Mouse (Mus musculus) lung, postnatal 25 days (tissue): ENCODE results near the gene Pqlc2.

Experiments used
- DNase-seq: peaks from one replicate; pipeline ENCODE4 v3.0.0; 2022; ENCODE audit warnings: low spot score

The Pqlc2 gene

DNA sequence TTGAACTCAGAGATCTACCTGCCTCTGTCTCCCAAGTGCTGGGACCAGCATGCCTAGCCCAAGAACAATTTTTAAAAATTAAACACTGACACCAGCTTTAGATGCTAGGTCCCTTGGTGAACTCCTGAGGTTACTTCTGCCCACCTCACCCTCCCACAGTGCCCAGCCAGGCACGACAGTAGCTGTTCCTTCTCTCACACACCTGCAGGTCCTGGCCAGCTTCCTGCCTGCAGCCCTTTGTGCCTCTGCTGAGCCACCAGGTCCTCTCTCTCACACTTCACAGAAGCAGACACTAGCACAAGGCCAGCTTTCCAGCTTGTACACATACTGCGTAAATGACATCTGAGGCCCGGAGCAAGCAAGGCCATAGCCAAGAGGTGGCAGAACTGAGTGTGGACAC lies 5.0 kb downstream of the Pqlc2 start:
- DNase-seq, result no peak

GRCm38 (mm10) chr4:139302241-139302640 lies 8.3 kb downstream of the Pqlc2 start:
- DNase-seq, result no peak

DNA sequence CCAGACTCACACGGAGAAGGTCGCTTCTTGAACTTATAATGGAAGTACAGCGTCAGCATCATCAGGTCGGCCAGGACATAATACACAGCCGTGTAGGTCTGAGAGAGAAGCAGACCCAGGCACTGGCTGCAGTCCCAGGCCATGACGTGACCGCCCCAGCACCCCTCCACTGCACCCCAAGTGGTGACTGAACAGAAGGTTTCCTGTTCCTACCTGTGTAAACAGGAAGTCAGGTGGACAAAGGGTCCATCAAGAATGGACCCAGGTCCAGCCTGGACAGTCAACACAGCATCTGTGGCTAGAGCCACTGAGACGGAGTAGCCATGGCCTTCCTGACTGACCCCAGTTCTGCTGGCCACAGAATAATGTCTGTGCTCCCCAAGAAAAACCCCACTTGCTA lies 8.7 kb downstream of the Pqlc2 start:
- DNase-seq, result no peak

- peak; percentile 59 for DNase-seq
These were observed 11.7 kb downstream of the Pqlc2 start for GRCm38 (mm10) chr4:139298671-139299366.

DNA sequence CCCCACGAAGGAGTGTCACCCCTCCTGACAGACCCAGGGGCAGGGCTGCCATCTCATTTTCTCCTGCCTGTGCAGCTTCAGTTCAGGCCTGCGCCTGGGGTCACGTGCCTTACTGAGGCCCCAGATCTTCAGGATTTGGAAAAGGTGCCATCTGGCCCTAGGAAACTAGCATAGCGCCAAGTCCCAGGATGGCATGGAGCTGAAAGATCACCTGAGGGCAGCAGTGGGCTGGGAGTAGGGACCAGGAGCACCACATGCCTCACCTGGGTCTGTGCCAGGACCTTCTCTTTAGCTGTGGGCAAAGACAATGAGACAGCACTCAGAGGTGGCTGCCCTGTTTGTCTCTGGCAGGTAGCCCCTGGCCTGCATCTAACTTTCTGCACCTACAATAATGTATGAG lies 12.9 kb downstream of the Pqlc2 start:
- peak; percentile 50 for DNase-seq

DNA sequence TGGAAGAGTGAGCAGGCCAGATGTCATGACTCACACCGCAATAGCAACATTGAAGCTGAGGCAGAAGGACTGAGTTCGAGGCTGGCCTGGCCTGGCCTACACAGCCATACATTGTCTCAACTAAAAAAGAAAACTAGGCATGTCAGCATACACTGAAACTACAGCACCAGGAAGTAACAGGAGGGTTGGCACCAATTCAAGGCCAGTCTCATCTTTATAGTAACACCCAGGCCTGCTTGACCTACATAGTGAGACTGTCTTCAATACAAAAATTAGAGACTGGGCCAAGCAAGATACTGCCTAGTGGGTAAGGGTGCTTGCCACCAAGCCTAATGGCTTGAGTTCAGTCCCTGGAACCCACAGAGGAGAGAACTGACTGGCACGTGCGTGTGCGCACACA lies 18.5 kb downstream of the Pqlc2 start:
- DNase-seq, result no peak

DNA sequence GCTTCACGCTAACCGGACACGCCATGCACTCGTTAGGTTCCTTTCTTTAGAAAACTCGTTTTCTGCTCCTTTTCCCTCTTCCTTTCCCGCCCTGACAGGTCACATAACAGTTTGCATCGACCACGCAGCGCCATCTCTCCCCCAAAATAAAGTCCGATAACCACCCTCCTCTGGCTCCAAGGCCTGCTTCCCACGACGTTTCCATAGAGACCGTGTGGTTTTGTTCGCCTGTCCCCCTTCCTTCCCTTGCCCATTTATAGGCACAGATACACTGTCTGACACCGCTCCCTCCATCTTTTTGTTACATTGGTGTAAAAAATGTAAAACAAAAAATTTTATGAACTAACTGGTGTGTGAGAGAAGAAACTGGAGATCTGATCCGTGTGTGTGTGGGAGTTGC lies 19.4 kb downstream of the Pqlc2 start:
- DNase-seq, result no peak

DNA sequence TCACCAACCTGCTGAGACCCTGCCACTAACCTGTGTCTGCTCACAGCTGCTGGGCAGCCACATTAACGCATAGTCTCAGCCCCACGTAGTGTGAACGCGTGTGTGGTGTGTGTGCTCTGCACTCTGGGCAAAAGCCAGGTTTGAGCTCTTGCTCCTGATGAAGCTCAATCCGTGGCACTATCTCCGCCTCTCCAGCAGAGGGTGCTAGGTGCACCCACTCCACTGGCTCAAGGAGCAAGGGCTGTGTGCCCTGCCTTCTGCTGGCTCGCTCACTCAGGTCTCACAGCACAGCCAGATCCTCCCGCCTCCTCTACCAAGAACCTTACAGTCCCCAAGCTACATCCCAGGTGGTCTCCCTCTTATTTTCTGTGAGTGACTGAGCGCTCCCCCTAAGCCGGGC lies 21.5 kb downstream of the Pqlc2 start:
- peak; percentile 56 for DNase-seq

DNA sequence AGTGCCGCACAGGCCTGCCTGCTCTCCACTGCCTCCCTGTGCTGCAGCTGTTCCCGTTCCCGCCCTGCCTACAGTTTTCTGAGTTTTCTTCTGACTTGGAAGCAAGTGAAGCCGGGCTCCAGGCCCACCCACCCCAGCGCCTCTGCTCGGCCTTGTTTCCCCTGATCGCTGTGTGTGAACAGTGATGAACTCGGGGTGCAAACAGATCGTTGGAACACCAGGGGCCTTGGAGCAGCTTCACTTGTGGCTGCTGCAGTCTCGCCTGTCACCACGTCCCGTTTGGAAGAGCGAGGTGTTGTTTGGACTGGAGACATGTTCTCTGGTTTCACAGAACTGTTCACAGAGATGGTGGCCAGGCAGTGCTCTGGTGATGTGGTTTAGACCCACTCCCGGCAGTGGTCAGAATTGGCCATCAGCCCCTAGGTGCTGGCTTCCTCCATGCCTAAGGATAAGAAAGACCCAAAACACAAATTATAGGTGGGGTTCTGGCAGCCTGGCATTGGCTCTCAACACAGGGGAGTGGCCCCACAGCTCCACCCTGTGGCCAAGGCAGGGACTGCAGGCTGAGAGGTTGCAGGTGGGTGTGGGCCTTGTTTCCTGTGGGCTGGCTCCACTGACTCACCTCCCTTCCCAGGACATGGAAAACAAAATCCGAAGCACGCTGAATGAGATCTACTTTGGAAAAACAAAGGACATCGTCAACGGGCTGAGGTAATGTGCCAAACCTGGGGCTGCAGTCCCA lies 23.2 kb downstream of the Pqlc2 start:
- peak; percentile 83 for DNase-seq

GRCm38 (mm10) chr4:139286234-139286633 lies 24.3 kb downstream of the Pqlc2 start:
- DNase-seq, result no peak

- no peak for DNase-seq
These were observed 25.6 kb downstream of the Pqlc2 start for GRCm38 (mm10) chr4:139284877-139285276.

DNA sequence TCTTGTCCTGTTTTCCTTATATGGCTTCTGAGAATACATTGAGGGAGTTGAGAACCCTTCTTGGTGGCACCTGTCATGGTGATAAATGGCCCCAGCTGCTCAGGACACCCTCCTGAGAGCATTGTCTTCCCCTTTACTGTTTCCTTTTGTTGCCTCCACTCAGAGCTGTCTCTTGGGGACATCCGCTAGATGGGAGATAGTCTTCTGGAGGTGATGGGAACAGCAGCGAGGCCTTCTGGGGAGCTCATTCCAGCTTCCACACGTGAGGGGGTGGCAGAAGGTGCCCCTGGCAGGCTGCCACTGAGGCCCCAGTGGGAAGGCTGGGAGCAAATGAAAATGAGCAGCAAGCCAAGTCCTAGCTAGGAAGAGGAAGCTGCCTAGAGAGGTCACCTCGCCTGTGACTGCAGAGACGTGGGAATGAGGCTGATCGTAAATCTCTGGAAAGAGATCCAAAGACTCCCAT lies 27.5 kb downstream of the Pqlc2 start:
- no peak for DNase-seq

- DNase-seq, result no peak
These were observed 28.6 kb downstream of the Pqlc2 start for GRCm38 (mm10) chr4:139281791-139282345.

GRCm38 (mm10) chr4:139280530-139280929 lies 30.0 kb downstream of the Pqlc2 start:
- DNase-seq, result no peak

- DNase-seq, result no peak
These were observed 34.1 kb downstream of the Pqlc2 start for GRCm38 (mm10) chr4:139276411-139276810.

GRCm38 (mm10) chr4:139274573-139274972 lies 35.9 kb downstream of the Pqlc2 start:
- no peak for DNase-seq

DNA sequence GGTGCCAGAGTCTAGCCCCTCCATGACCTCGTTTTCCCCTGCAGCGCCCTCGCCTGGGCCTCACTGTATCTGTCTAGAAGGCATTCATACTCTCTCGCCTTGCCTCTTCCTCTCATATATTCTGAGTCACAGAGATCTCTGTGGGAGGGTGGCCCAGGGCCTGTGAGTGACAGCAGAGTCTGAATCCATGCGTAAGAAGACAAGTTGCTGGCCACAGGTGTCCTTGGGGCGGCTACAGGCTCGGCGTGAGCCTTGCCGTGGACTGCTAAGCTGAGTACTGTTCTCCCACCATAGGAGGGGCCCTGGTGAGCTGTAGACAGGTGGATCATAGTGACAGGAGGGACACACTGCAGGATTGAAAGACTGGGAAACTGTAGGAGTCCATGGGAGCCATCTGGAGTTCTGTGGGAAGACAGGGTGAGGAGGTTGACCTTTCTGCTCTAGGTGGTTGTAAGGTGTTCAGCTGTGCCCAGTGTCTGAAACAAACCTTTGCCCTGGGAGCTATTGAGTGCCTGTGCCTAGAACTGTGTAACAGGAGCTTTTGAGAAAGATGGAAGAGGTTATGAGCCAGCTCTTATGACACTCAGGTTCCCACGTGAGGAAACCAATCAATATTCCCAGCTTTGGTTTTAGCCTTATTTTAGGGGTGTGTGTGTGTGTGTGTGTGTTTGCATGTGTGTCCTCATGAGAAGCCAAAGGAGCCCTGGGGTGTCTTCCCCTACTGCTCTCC lies 37.4 kb downstream of the Pqlc2 start:
- no peak for DNase-seq

DNA sequence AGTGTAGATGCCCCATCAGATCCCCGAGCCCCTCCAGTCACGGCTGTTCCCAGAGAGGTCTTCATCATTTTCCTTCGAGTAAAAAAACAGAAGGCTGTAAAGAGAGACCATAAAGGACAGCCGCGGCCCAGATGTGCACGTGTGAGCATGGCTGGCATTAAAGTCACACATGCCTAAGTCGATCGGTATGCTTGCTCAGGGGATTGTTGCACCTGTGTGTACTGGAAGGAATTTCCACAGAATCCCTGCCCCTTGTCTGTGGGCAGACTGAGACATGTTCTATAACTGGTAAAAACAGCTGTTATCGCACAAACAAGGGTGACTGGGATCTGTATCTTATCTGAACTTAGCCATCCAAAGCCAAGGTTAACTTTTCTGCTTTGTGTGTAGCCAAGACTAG lies 38.9 kb downstream of the Pqlc2 start:
- DNase-seq, result no peak

GRCm38 (mm10) chr4:139270168-139270567 lies 40.3 kb downstream of the Pqlc2 start:
- no peak for DNase-seq

GRCm38 (mm10) chr4:139268242-139268641 lies 42.3 kb downstream of the Pqlc2 start:
- no peak for DNase-seq

DNA sequence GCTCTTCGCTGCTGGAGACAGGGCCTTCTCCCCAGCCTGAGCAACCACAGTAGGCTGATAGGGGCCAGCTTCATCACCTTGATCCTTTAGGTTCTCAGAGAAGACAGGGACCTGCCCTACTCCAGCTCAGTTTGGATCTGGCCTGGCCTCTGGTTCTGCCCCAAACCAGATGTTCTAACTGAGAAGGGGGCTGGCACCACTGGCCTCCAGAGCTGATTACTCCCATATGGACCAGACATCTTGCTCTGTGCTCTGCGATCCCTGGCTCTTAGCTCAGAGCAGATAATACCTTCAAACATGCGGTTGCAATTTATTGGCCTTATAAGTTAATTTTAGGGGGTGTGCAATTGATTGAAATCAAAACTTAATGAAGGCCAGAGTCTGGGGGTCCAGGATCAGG lies 43.2 kb downstream of the Pqlc2 start:
- no peak for DNase-seq

DNA sequence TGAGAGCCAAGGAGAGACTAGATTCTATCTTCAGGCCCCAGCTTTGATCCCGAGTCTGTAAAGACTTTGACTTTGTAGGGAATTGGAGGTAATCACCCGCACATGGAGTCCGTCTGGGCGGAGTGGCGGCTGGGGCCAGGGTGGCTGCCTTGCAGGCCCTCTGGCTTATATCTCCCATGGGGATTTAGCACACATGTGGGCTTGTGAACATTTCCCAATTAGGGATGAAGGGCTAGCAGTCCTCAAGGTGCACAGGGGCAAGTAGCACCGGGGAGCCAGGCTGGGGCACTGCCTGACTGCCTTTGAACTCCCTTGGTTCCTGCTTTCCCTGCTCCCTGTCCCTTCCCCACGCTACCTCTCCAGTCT lies 44.0 kb downstream of the Pqlc2 start:
- no peak for DNase-seq
